Mouse (Mus musculus) CD4-positive naive resting alpha-beta T cell, adult 57 days (primary cell): Measurements from ENCODE around the gene Lrrc3b. TPM values are rescaled to one million over a fixed set of nuclear protein-coding genes. Genes with fewer than 3 reads are reported as not detected.

Experiments used
- total RNA-seq: library from RNA; stranded (reverse); gene quantifications from one replicate; pipeline ENCODE4 v1.2.4, GENCODE M21; 2023

Gene Lrrc3b
- total RNA-seq = not detected

DNA sequence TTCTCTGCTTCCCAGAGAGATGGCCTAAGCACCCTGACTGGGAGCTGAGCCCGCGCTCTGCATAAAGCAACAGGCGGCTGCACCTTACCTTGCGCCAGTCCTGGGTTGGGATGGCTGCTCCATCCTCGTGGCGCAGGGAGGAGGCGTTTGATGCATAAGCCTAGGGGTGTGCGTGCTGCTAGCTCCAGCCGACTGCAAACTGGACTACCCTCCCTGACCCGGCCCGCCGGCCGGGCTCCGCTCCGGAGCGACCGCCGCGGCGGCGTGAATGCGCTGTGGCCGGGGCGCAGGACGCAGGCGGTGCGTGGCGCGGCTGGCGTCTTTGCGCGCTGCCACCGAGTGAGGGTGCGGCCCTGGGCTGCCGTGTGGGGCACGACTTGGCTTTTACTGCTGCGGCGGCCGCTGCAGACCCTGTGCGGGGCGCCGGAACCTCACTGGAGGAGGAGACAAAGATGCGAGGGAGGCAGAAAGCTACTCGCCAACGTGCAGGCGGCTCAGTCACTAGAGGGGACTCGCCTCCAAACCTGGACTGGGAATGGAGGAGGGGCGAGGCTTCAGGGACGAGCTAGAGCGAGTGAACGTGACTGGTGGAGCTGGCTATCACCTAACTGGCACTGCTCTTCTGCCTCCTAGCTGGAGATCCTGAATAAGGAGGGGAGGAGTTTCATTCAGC is at the start of gene Lrrc3b:
Gene Lrrc3b (minus strand): TSS at position 503 of the 673 bp plus-strand sequence.

